Mouse (Mus musculus) small intestine, adult 2 months (tissue): ENCODE data around the gene Noto.

ENCODE experiments used
- CTCF ChIP-seq: fragments of 200-500 bp; IDR thresholded peaks from 2 replicates; pipeline ENCODE4 v1.5.1; 2012; ENCODE audit warnings: low read depth, mild to moderate bottlenecking, control low read depth, inconsistent platforms, low read length, moderate library complexity, mixed read lengths; ENCODE audit not compliant: insufficient replicate concordance, insufficient read length; ENCODE audit errors: extremely low read depth
- POLR2A ChIP-seq: fragments of 200-500 bp; IDR thresholded peaks from 2 replicates; pipeline ENCODE4 v1.6.1; 2012; ENCODE audit warnings: low read depth, mild to moderate bottlenecking, control low read depth, inconsistent platforms, low read length, moderate library complexity

- TF ChIP-seq POLR2A (no peak), CTCF (no peak)
Observed at GRCm38 (mm10) chr6:85409003-85409402, 14.7 kb upstream of the Noto start.
